Mouse (Mus musculus): ENCODE measurements around the gene Srgap1.

The Srgap1 gene

GRCm38 (mm10) chr10:121755822-121756221 lies 291.3 kb downstream of the Srgap1 start:
- no peak for DNase-seq

GRCm38 (mm10) chr10:121754237-121754636 lies 292.9 kb downstream of the Srgap1 start:
- DNase-seq = no peak

GRCm38 (mm10) chr10:121750175-121750574 lies 296.9 kb downstream of the Srgap1 start:
- DNase-seq = no peak

GRCm38 (mm10) chr10:121742336-121742735 lies 304.8 kb downstream of the Srgap1 start:
- DNase-seq = no peak

- DNase-seq = peak; percentile 95
Observed at GRCm38 (mm10) chr10:121739548-121740505, 307.3 kb downstream of the Srgap1 start, which contains the start of gene BC048403. TSS of gene BC048403 (plus strand) at chr10:121739937.

GRCm38 (mm10) chr10:121737256-121737655 lies 309.9 kb downstream of the Srgap1 start:
- no peak for DNase-seq

GRCm38 (mm10) chr10:121732542-121732941 lies 314.6 kb downstream of the Srgap1 start:
- DNase-seq = no peak

- no peak for DNase-seq
Observed at GRCm38 (mm10) chr10:121731048-121731725, 315.9 kb downstream of the Srgap1 start.
